Mouse (Mus musculus): ENCODE data around the gene Ifngr2.

DNA sequence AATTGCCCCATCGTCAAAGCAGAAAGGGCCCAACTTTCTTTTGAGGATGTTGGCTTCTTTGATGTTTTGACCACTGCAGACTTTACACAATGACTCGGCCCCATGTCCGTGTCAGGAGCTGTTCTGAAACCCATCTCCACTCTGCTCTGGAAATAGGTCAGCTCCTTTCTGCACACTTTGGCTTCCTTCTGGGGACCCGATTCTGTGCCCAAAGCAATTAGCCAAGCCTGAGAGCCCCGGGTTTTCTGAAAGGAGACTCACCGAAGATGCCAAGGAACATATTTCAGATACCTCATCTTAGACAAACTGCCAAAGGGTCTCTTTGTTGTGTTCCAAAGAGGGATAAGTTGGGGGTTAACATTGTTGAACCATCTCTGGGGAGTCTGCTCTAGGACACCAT, 67.7 kb downstream of the Ifngr2 start:
- TF ChIP-seq CHD2 (IDR thresholded peaks at IDR 0.05; ENCODE audit: low read depth, low read length) (no peak), MAFK (IDR thresholded peaks at IDR 0.05; ENCODE audit: insufficient read depth, low read depth, low read length) (no peak)

All from ES-E14 (cell line).